Mouse (Mus musculus): ENCODE data around the gene Fcer1a. TPM values are rescaled to one million over a fixed set of nuclear protein-coding genes. Genes with fewer than 3 reads are reported as not detected.
"Not testable (repeated sequence)": the region's sequence is repeated elsewhere in the genome, so short reads cannot be mapped to it uniquely, and the experiment has no call there.

The Fcer1a gene
- not detected in 2 replicates for polyA plus RNA-seq (2015; fragmentation: Nextera tagmentation; extraction: Ambion mirVana)

GRCm38 (mm10) chr1:173227081-173227480 is at the start of gene Fcer1a:
Gene Fcer1a (minus strand): TSS chr1:173227214.
- Histone ChIP-seq H3K4me3 (ENCODE audit: low read length) (no peak within 1 kb of the TSS), H3K36me3 (ENCODE audit: control insufficient read depth, insufficient read depth, low read length) (no peaks in the 10 kb centered on the region), H3K4me1 (ENCODE audit: control insufficient read depth, insufficient read depth, low read depth, low read length) (no peaks in the 10 kb centered on the region), H3K27me3 (replicated peaks; ENCODE audit: control insufficient read depth, insufficient read depth, low read length) (no peaks in the 10 kb centered on the region), H3K27ac (ENCODE audit: low read depth, low read length) (no peak within 1 kb of the TSS), H3K9me3 (ENCODE audit: control insufficient read depth, low read length) (no peaks in the 10 kb centered on the region), H3K9ac (ENCODE audit: low read depth, low read length) (no peak within 1 kb of the TSS), H3K4me2 (ENCODE audit: low read length) (no peak within 1 kb of the TSS)
- 92% methylated on average over 2 of the region's 2 CpGs for WGBS
- ATAC-seq = no peak

GRCm38 (mm10) chr1:173265701-173266100 is 38.7 kb upstream of the Fcer1a start, which contains the start of gene Olfr418:
Gene Olfr418 (plus strand): TSS chr1:173266001.
- H3K27ac ChIP-seq (ENCODE audit: low read depth, low read length) = no peak within 1 kb of the TSS
- no peak within 1 kb of the TSS for H3K9ac ChIP-seq (ENCODE audit: low read depth, low read length)
- no peaks in the 10 kb centered on the region for H3K9me3 ChIP-seq (ENCODE audit: control insufficient read depth, low read length)
- ATAC-seq = no peak
- no peaks in the 10 kb centered on the region for H3K36me3 ChIP-seq (ENCODE audit: control insufficient read depth, insufficient read depth, low read length)
- H3K4me3 ChIP-seq (ENCODE audit: low read length) = no peak within 1 kb of the TSS
- no peaks in the 10 kb centered on the region for H3K4me1 ChIP-seq (ENCODE audit: control insufficient read depth, insufficient read depth, low read depth, low read length)
- no peaks in the 10 kb centered on the region for H3K27me3 ChIP-seq (replicated peaks; ENCODE audit: control insufficient read depth, insufficient read depth, low read length)
- no peak within 1 kb of the TSS for H3K4me2 ChIP-seq (ENCODE audit: low read length)

- no peaks in the 10 kb centered on the region for H3K4me1 ChIP-seq (ENCODE audit: control insufficient read depth, insufficient read depth, low read depth, low read length)
- 91% methylated on average over 3 of the region's 3 CpGs for WGBS
These were observed 22.9 kb upstream of the Fcer1a start for GRCm38 (mm10) chr1:173249888-173250287.

DNA sequence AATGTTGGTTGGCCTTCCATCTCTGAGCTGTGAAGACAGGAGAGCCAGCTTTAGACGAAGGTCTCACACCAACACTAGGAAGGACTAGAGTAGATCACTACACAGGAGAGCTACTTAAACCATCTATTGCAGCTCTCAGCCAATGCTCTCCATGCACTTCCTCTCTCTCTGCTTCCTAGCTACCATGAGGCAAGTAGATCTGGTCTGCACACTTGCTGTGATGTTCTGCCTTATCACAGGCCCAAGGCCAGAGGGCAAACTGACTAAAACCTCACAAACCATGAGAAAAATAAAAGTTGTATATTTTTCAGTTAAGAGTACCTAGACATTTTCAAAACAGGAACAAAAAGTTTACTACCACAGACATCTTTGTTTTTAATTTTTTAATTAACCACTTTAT is 10.0 kb upstream of the Fcer1a start:
- not testable (repeated sequence) for H3K4me3 ChIP-seq (ENCODE audit: low read length); H3K9ac ChIP-seq (ENCODE audit: low read depth, low read length); H3K27me3 ChIP-seq (replicated peaks; ENCODE audit: control insufficient read depth, insufficient read depth, low read length); H3K36me3 ChIP-seq (ENCODE audit: control insufficient read depth, insufficient read depth, low read length); H3K4me2 ChIP-seq (ENCODE audit: low read length); H3K9me3 ChIP-seq (ENCODE audit: control insufficient read depth, low read length); H3K4me1 ChIP-seq (ENCODE audit: control insufficient read depth, insufficient read depth, low read depth, low read length); H3K27ac ChIP-seq (ENCODE audit: low read depth, low read length); ATAC-seq
- WGBS = 81% methylated on average over 1 of the region's 1 CpGs

More at GRCm38 (mm10) chr1:173249888-173250287, 22.9 kb upstream of the Fcer1a start:
- no peak for ATAC-seq
- Histone ChIP-seq H3K27me3 (replicated peaks; ENCODE audit: control insufficient read depth, insufficient read depth, low read length) (no peaks in the 10 kb centered on the region), H3K9me3 (ENCODE audit: control insufficient read depth, low read length) (no peaks in the 10 kb centered on the region), H3K4me3 (ENCODE audit: low read length) (no peak overlapping the region), H3K4me2 (ENCODE audit: low read length) (no peak overlapping the region), H3K36me3 (ENCODE audit: control insufficient read depth, insufficient read depth, low read length) (no peaks in the 10 kb centered on the region), H3K27ac (ENCODE audit: low read depth, low read length) (no peak overlapping the region), H3K9ac (ENCODE audit: low read depth, low read length) (no peak overlapping the region)

DNA sequence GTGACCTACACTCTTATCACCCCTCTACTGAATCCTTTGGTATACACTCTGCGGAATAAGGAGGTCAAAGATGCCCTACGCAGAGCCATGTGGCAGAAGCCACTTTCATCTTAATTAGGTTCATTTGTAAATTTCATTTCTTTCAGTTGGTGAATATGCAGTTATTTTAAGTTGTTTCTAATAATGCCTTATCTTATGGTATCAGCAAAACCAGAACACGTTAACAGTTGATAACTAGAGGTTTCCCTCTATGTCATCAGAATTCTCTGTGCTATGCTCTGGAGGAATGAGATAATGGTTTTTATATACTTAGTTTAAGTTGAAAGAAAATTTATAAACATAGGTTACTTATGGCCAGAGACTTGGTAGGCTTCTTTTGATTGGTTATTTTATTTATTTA is 10.5 kb downstream of the Fcer1a start:
- Histone ChIP-seq H3K27ac (ENCODE audit: low read depth, low read length) (no peak overlapping the region), H3K27me3 (replicated peaks; ENCODE audit: control insufficient read depth, insufficient read depth, low read length) (no peaks in the 10 kb centered on the region), H3K4me2 (ENCODE audit: low read length) (no peak overlapping the region), H3K4me1 (ENCODE audit: control insufficient read depth, insufficient read depth, low read depth, low read length) (no peaks in the 10 kb centered on the region), H3K4me3 (ENCODE audit: low read length) (no peak overlapping the region), H3K9ac (ENCODE audit: low read depth, low read length) (no peak overlapping the region), H3K9me3 (ENCODE audit: control insufficient read depth, low read length) (no peaks in the 10 kb centered on the region), H3K36me3 (ENCODE audit: control insufficient read depth, insufficient read depth, low read length) (no peaks in the 10 kb centered on the region)
- 99% methylated on average over 3 of the region's 3 CpGs for WGBS
- no peak for ATAC-seq

DNA sequence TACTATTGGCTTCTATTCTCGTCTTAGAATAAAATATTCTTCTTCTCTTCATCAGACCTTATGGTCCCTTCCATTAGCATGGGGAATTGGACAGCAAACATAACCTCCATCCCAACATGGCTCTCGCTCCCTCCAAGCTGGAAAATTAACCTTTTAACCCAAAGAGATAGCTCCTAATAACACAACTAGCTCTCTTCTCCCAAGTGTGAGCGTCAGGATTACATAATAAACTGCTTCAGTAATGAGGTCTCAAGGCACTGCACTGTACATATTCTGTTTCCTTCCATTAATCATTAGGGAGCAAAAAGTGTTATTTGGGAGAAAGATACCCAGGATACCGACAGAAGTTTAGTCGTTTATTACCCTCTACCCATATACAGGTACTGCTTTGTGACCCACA is 14.9 kb downstream of the Fcer1a start, which contains the start of gene Olfr1404:
Gene Olfr1404, plus strand, starts transcription at position 301 of the 400 bp plus-strand sequence.
- WGBS = 85% methylated on average over 5 of the region's 5 CpGs
- Histone ChIP-seq H3K36me3 (ENCODE audit: control insufficient read depth, insufficient read depth, low read length) (no peaks in the 10 kb centered on the region), H3K4me2 (ENCODE audit: low read length) (no peak within 1 kb of the TSS), H3K9me3 (ENCODE audit: control insufficient read depth, low read length) (no peaks in the 10 kb centered on the region), H3K27ac (ENCODE audit: low read depth, low read length) (no peak within 1 kb of the TSS), H3K9ac (ENCODE audit: low read depth, low read length) (no peak within 1 kb of the TSS), H3K4me3 (ENCODE audit: low read length) (no peak within 1 kb of the TSS), H3K4me1 (ENCODE audit: control insufficient read depth, insufficient read depth, low read depth, low read length) (no peaks in the 10 kb centered on the region), H3K27me3 (replicated peaks; ENCODE audit: control insufficient read depth, insufficient read depth, low read length) (no peaks in the 10 kb centered on the region)
- no peak for ATAC-seq

GRCm38 (mm10) chr1:173197508-173197907 is 29.5 kb downstream of the Fcer1a start, which contains the start of gene Olfr218:
Gene Olfr218 (plus strand): TSS chr1:173197808.
- H3K9me3 ChIP-seq (ENCODE audit: control insufficient read depth, low read length) = no peaks in the 10 kb centered on the region
- 78% methylated on average over 5 of the region's 5 CpGs for WGBS
- H3K4me2 ChIP-seq (ENCODE audit: low read length) = no peak within 1 kb of the TSS
- no peak within 1 kb of the TSS for H3K9ac ChIP-seq (ENCODE audit: low read depth, low read length)
- no peak within 1 kb of the TSS for H3K27ac ChIP-seq (ENCODE audit: low read depth, low read length)
- ATAC-seq = no peak
- H3K4me3 ChIP-seq (ENCODE audit: low read length) = no peak within 1 kb of the TSS
- H3K4me1 ChIP-seq (ENCODE audit: control insufficient read depth, insufficient read depth, low read depth, low read length) = no peaks in the 10 kb centered on the region
- no peaks in the 10 kb centered on the region for H3K36me3 ChIP-seq (ENCODE audit: control insufficient read depth, insufficient read depth, low read length)
- no peaks in the 10 kb centered on the region for H3K27me3 ChIP-seq (replicated peaks; ENCODE audit: control insufficient read depth, insufficient read depth, low read length)

DNA sequence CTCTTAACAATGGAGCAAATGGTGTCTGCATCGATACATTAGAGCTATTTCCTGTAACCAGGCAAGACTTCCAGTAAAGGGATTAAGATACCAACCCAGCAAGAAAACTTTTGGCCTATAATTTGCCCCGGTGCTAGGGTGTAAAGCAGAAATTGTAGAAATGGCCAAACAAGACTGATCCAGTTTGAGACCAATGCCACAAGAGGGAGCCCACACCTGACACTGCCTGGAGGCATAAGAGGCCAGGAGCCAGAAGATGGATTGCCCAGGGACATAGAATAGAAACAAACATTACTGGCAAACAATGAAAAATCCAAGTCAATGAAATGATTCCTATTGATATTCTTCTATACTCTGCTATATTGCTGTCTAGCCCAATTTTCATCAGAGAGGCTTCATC is 30.7 kb downstream of the Fcer1a start:
- Histone ChIP-seq H3K9me3 (ENCODE audit: control insufficient read depth, low read length) (no peaks in the 10 kb centered on the region), H3K36me3 (ENCODE audit: control insufficient read depth, insufficient read depth, low read length) (no peaks in the 10 kb centered on the region), H3K4me1 (ENCODE audit: control insufficient read depth, insufficient read depth, low read depth, low read length) (no peaks in the 10 kb centered on the region), H3K27ac (ENCODE audit: low read depth, low read length) (no peak overlapping the region), H3K27me3 (replicated peaks; ENCODE audit: control insufficient read depth, insufficient read depth, low read length) (no peaks in the 10 kb centered on the region), H3K4me2 (ENCODE audit: low read length) (no peak overlapping the region), H3K9ac (ENCODE audit: low read depth, low read length) (no peak overlapping the region), H3K4me3 (ENCODE audit: low read length) (no peak overlapping the region)
- 90% methylated on average over 2 of the region's 2 CpGs for WGBS
- no peak for ATAC-seq

- H3K27me3 ChIP-seq (replicated peaks; ENCODE audit: control insufficient read depth, insufficient read depth, low read length) = no peaks in the 10 kb centered on the region
- H3K4me3 ChIP-seq (ENCODE audit: low read length) = no peak overlapping the region
- no peaks in the 10 kb centered on the region for H3K4me1 ChIP-seq (ENCODE audit: control insufficient read depth, insufficient read depth, low read depth, low read length)
- ATAC-seq = no peak
- no peak overlapping the region for H3K9ac ChIP-seq (ENCODE audit: low read depth, low read length)
- no peaks in the 10 kb centered on the region for H3K36me3 ChIP-seq (ENCODE audit: control insufficient read depth, insufficient read depth, low read length)
- no peak overlapping the region for H3K27ac ChIP-seq (ENCODE audit: low read depth, low read length)
- H3K9me3 ChIP-seq (ENCODE audit: control insufficient read depth, low read length) = no peaks in the 10 kb centered on the region
- H3K4me2 ChIP-seq (ENCODE audit: low read length) = no peak overlapping the region
- 86% methylated on average over 3 of the region's 3 CpGs for WGBS
These were observed 35.0 kb downstream of the Fcer1a start for GRCm38 (mm10) chr1:173192059-173192458.

DNA sequence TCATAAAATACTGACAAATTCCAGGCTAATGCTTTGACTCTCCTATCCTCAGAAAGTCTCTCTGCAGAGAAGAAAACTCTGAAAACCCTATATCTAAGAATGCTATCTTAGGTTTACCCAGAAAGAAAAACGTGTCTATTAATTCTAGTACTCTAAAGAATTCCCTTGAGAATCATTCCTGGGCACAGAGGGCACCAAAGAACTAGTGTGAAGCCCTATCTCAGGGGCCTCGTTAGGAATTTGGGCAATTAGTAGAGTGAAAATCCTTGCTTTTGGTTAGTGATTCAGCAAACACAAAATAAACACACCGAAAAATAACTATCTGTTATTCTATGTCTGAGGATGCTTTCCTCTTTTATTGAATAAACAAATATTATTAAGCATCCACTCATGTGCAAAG is 36.5 kb downstream of the Fcer1a start, which contains the start of gene Olfr1406:
Gene Olfr1406, minus strand, starts transcription at position 101 of the 400 bp plus-strand sequence.
- Histone ChIP-seq H3K4me2 (ENCODE audit: low read length) (no peak within 1 kb of the TSS), H3K27ac (ENCODE audit: low read depth, low read length) (no peak within 1 kb of the TSS), H3K4me1 (ENCODE audit: control insufficient read depth, insufficient read depth, low read depth, low read length) (no peaks in the 10 kb centered on the region), H3K36me3 (ENCODE audit: control insufficient read depth, insufficient read depth, low read length) (no peaks in the 10 kb centered on the region), H3K9me3 (ENCODE audit: control insufficient read depth, low read length) (no peaks in the 10 kb centered on the region), H3K27me3 (replicated peaks; ENCODE audit: control insufficient read depth, insufficient read depth, low read length) (no peaks in the 10 kb centered on the region), H3K4me3 (ENCODE audit: low read length) (no peak within 1 kb of the TSS), H3K9ac (ENCODE audit: low read depth, low read length) (no peak within 1 kb of the TSS)
- no peak for ATAC-seq
- 72% methylated on average over 3 of the region's 3 CpGs for WGBS

All from hindbrain, embryonic 16.5 days (tissue).